Mouse (Mus musculus): ENCODE results near the gene Sirt6. TPM values are rescaled to one million over a fixed set of nuclear protein-coding genes. Genes with fewer than 3 reads are reported as not detected.
"Not testable (repeated sequence)": the region's sequence is repeated elsewhere in the genome, so short reads cannot be mapped to it uniquely, and the experiment has no call there.

Sirt6 gene
- polyA plus RNA-seq (2015; fragmentation: Nextera tagmentation; extraction: Ambion mirVana), result 15.1 and 15.6 TPM in 2 replicates

- 4% methylated on average over 40 of the region's 40 CpGs for WGBS
- Histone ChIP-seq H3K4me2 (replicated peaks; ENCODE audit: low read depth) (peak within 1 kb of the TSS; percentile 81), H3K27ac (replicated peaks) (peak within 1 kb of the TSS; percentile 86), H3K4me3 (ENCODE audit: low read depth, low read length) (peak within 1 kb of the TSS; percentile 76), H3K4me1 (replicated peaks; ENCODE audit: control insufficient read depth, insufficient read depth) (peaks cover 6% of the 10 kb centered on the region), H3K9me3 (ENCODE audit: control insufficient read depth, low read length) (no peaks in the 10 kb centered on the region), H3K27me3 (ENCODE audit: control insufficient read depth, insufficient read depth, low read length) (no peaks in the 10 kb centered on the region), H3K9ac (ENCODE audit: low read length) (peak within 1 kb of the TSS; percentile 80), H3K36me3 (ENCODE audit: control insufficient read depth, insufficient read depth, low read length) (peaks cover 5% of the 10 kb centered on the region)
- DNase-seq (ENCODE audit: low spot score), result peak; percentile 92
- TF ChIP-seq EP300 (optimal IDR thresholded peaks at IDR 0.05) (no peak), CTCF (IDR thresholded peaks at IDR 0.05; ENCODE audit: low read depth) (peak; percentile 2; the same call in 1 of the 2 replicates)
- peak; percentile 93 for ATAC-seq (ENCODE audit: low FRiP score, low TSS enrichment)
Measured at GRCm38 (mm10) chr10:81626994-81627835, at the start of gene Sirt6. Sirt6 (minus strand) TSS chr10:81627797.

GRCm38 (mm10) chr10:81656174-81656573, 28.6 kb upstream of the Sirt6 start:
- Histone ChIP-seq H3K27me3 (ENCODE audit: control insufficient read depth, insufficient read depth, low read length) (no peaks in the 10 kb centered on the region), H3K27ac (replicated peaks) (no peak overlapping the region), H3K9ac (ENCODE audit: low read length) (no peak overlapping the region), H3K36me3 (ENCODE audit: control insufficient read depth, insufficient read depth, low read length) (peaks cover 3% of the 10 kb centered on the region; the same call in 1 of the 2 replicates), H3K4me1 (replicated peaks; ENCODE audit: control insufficient read depth, insufficient read depth) (no peaks in the 10 kb centered on the region), H3K9me3 (ENCODE audit: control insufficient read depth, low read length) (peaks cover 15% of the 10 kb centered on the region), H3K4me3 (ENCODE audit: low read depth, low read length) (no peak overlapping the region), H3K4me2 (replicated peaks; ENCODE audit: low read depth) (no peak overlapping the region)
- no peak for TF ChIP-seq CTCF (IDR thresholded peaks at IDR 0.05; ENCODE audit: low read depth)
- TF ChIP-seq EP300 (optimal IDR thresholded peaks at IDR 0.05), result no peak
- 97% methylated on average over 2 of the region's 2 CpGs for WGBS
- DNase-seq (ENCODE audit: low spot score), result no peak
- ATAC-seq (ENCODE audit: low FRiP score, low TSS enrichment), result no peak

GRCm38 (mm10) chr10:81655178-81655577, 27.6 kb upstream of the Sirt6 start:
- no peak overlapping the region for H3K4me2 ChIP-seq (replicated peaks; ENCODE audit: low read depth)
- 95% methylated on average over 10 of the region's 10 CpGs for WGBS
- no peaks in the 10 kb centered on the region for H3K27me3 ChIP-seq (ENCODE audit: control insufficient read depth, insufficient read depth, low read length)
- TF ChIP-seq CTCF (IDR thresholded peaks at IDR 0.05; ENCODE audit: low read depth) (no peak), EP300 (optimal IDR thresholded peaks at IDR 0.05) (no peak)
- DNase-seq (ENCODE audit: low spot score), result no peak
- no peaks in the 10 kb centered on the region for H3K4me1 ChIP-seq (replicated peaks; ENCODE audit: control insufficient read depth, insufficient read depth)
- peaks cover 3% of the 10 kb centered on the region; the same call in 1 of the 2 replicates for H3K36me3 ChIP-seq (ENCODE audit: control insufficient read depth, insufficient read depth, low read length)
- H3K27ac ChIP-seq (replicated peaks), result no peak overlapping the region
- no peak overlapping the region for H3K9ac ChIP-seq (ENCODE audit: low read length)
- no peak overlapping the region for H3K4me3 ChIP-seq (ENCODE audit: low read depth, low read length)
- no peak for ATAC-seq (ENCODE audit: low FRiP score, low TSS enrichment)
- peaks cover 15% of the 10 kb centered on the region for H3K9me3 ChIP-seq (ENCODE audit: control insufficient read depth, low read length)

- ATAC-seq (ENCODE audit: low FRiP score, low TSS enrichment) (peak; percentile 92), DNase-seq (ENCODE audit: low spot score) (peak; percentile 88)
- H3K4me3 ChIP-seq (ENCODE audit: low read depth, low read length), result peak within 1 kb of the TSS; percentile 54
- peak within 1 kb of the TSS; percentile 83 for H3K27ac ChIP-seq (replicated peaks)
- 2% methylated on average over 24 of the region's 52 CpGs for WGBS
- not testable (repeated sequence) for H3K4me1 ChIP-seq (replicated peaks; ENCODE audit: control insufficient read depth, insufficient read depth); H3K36me3 ChIP-seq (ENCODE audit: control insufficient read depth, insufficient read depth, low read length); H3K27me3 ChIP-seq (ENCODE audit: control insufficient read depth, insufficient read depth, low read length); H3K9me3 ChIP-seq (ENCODE audit: control insufficient read depth, low read length)
- peak within 1 kb of the TSS; percentile 68 for H3K9ac ChIP-seq (ENCODE audit: low read length)
- H3K4me2 ChIP-seq (replicated peaks; ENCODE audit: low read depth), result peak within 1 kb of the TSS; percentile 50
Measured at GRCm38 (mm10) chr10:81648803-81649775, 21.5 kb upstream of the Sirt6 start, which contains the start of gene Gm10778. Gm10778 (plus strand) TSS chr10:81649059.

GRCm38 (mm10) chr10:81646015-81646555, 18.5 kb upstream of the Sirt6 start:
- TF ChIP-seq CTCF (IDR thresholded peaks at IDR 0.05; ENCODE audit: low read depth) (no peak), EP300 (optimal IDR thresholded peaks at IDR 0.05) (no peak)
- no peak for DNase-seq (ENCODE audit: low spot score)
- 72% methylated on average over 7 of the region's 7 CpGs for WGBS
- Histone ChIP-seq H3K9me3 (ENCODE audit: control insufficient read depth, low read length) (no peaks in the 10 kb centered on the region), H3K4me3 (ENCODE audit: low read depth, low read length) (no peak overlapping the region), H3K4me1 (replicated peaks; ENCODE audit: control insufficient read depth, insufficient read depth) (0 out of 2 replicates have a peak, but pooled peaks cover 3% of the 10 kb centered on the region), H3K27ac (replicated peaks) (no peak overlapping the region), H3K27me3 (ENCODE audit: control insufficient read depth, insufficient read depth, low read length) (no peaks in the 10 kb centered on the region), H3K36me3 (ENCODE audit: control insufficient read depth, insufficient read depth, low read length) (no peaks in the 10 kb centered on the region), H3K9ac (ENCODE audit: low read length) (no peak overlapping the region), H3K4me2 (replicated peaks; ENCODE audit: low read depth) (no peak overlapping the region)
- ATAC-seq (ENCODE audit: low FRiP score, low TSS enrichment), result no peak

All from stomach, postnatal 0 days (tissue).